Mouse (Mus musculus): Measurements from ENCODE around the gene Lrrc8d. TPM values are rescaled to one million over a fixed set of nuclear protein-coding genes. Genes with fewer than 3 reads are reported as not detected.
A peak's percentile ranks its signal among the peaks of the same experiment; 100 is the strongest.
"Not testable (repeated sequence)": the region's sequence is repeated elsewhere in the genome, so short reads cannot be mapped to it uniquely, and the experiment has no call there.

Lrrc8d gene
- total RNA-seq, 2 experiments from 2014 or later, result 47.9 to 57.7 TPM

- peak; percentile 43 to 85 for DNase-seq (ENCODE audit: extremely low spot score in 1 of 2, low spot score in 1 of 2)
Observed at GRCm38 (mm10) chr5:105684861-105685600, 14.7 kb upstream of the Lrrc8d start.

GRCm38 (mm10) chr5:105685780-105686305 lies 13.9 kb upstream of the Lrrc8d start:
- DNase-seq (ENCODE audit: extremely low spot score in 1 of 2, low spot score in 1 of 2), result not testable (repeated sequence)

DNA sequence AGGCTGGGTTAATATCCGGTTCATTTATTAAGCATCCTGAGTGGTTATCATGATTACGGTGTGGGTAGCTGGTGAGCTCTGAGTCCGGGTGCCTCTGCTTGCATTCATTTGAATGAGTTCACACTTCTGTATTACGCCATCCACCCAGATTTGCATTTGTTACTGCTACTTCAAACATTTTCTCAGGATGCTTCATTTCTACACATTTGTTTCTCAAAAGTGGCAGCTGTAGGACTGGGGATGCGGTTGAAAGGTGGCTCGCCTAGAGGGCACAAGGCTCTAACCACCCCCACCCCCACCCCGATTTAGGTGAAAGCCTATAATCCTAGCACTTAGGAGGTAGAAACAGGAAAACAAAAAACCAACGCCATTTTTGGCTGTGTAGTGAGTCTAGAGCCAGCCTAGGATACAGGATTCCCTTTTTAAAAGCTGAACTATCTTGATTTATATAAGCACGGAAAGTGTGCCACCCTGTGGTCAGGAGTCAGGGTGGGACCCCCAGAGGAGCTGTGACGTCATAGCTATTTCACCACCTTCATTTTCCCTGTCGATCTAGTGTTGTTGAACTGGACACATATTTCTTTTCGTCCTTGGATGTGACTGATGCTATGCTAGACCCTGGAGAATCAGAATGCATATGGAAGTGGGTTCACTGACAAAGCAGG lies 13.3 kb upstream of the Lrrc8d start:
- DNase-seq (ENCODE audit: extremely low spot score in 1 of 2, low spot score in 1 of 2), result no peak

DNA sequence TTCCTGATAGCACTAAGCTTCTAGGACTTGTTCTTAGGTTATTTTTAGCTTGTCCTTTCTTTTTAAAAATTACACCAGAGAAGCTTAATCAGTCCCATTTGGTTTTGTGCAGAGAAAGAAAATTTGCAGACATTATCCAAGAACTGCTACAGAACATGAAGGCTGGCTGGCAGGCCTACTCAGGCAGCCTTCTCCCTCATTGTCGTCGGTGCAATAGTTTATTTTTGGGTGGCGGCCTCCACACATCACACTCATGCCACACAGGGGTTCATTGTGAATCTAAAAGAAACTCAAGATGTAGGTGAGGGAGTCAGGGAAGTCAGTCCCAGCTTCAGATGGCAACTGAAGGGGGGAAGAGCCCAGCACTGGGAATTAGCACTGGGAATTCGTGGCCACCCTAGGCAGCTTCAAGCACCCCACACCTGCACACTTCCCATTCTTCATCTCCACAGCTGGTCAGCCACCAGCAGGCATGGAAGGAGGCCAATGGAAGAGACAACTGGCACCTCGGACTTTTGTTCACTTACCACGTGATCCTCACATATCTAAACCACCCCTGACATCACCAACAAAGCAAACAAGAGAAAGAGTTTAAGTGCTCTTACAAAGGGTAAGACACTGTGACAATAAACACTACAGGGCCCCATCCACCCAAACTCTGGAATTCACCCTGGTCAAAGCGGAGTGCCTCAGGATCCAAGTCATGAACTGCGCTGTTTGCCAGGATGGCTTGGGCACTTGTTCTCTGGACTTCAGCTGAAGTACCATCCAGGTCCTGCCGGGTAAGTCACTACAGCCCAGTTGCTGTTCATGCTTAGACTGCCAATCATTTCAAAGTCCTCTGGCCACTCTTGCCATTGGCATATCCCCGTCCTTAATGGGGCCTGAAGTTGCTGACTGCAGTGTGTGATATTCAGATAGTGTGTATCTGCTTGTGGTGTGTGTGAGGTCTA lies 9.0 kb upstream of the Lrrc8d start:
- DNase-seq (ENCODE audit: extremely low spot score in 1 of 2, low spot score in 1 of 2), result no peak

GRCm38 (mm10) chr5:105691645-105692044 lies 8.1 kb upstream of the Lrrc8d start:
- peak in 1 of 2 experiments; percentile 28 for DNase-seq (ENCODE audit: extremely low spot score in 1 of 2, low spot score in 1 of 2)

DNA sequence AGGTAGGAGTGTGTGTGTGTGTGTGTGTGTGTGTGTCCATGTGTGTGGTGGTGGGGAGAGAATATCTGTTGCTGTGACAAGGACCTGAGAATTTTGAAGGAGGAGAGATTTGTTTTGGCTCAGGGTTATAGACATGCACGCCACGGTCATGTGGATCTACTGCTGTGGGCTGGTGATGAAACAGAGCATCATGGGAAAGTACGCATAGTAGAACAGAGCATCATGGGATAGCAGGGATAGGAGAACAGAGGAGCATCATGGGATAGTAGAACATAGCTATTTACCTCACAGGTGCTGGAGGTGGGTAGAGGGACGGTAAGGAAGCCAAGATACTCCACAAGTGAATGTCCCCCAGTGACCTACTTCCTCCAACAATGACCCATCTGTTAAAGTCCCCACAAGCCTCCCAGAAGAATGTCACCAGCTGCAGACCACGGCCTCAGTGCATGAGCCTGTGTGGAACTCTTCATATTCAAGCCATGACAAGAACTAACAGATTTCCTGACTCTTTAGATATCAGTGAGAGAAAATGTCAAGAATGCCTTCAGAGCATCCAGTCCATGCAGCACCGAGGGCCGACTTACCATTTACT lies 5.3 kb upstream of the Lrrc8d start:
- DNase-seq (ENCODE audit: extremely low spot score in 1 of 2, low spot score in 1 of 2), result no peak

DNA sequence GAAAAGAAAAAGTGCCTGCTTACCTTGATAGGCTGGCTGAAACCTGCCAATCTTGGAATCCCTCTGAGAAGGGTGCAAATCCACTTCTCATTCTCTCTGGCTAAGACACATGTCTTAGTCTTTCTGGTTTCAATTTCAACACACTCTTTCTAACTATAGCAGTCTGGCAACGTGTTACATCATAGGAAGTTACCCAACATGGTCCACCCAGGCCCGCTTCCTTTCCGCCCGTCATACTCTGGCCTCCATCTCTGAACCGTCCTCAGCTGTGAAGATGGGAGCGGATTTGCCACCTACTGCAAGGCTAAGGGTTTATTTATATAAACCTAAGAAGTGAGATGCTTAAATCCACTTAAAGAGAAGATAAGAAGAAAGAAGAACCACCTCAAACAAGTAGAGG lies 3.7 kb upstream of the Lrrc8d start:
- DNase-seq (ENCODE audit: extremely low spot score in 1 of 2, low spot score in 1 of 2), result no peak

DNA sequence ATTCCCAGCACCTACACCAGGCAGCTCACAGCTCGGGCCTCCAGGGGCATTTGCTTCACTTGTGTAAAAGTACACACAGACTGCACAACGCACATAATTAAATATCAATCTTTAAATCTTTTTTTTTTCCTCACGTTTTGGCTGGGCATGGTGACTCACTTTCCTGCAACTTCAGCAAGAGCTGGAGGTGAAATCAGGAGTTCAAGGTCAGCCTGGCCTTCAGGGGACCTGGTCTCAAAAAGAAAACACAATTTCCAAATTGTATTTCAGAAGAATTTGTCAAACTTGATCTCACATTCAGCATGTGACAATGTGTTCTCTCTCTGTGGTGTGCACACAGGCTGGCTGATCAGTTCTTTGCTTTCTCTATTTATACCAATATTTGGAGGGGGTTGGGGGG lies 1.9 kb upstream of the Lrrc8d start:
- no peak for DNase-seq (ENCODE audit: extremely low spot score in 1 of 2, low spot score in 1 of 2)

GRCm38 (mm10) chr5:105698694-105699093 lies 1.1 kb upstream of the Lrrc8d start:
- no peak for DNase-seq (ENCODE audit: extremely low spot score in 1 of 2, low spot score in 1 of 2)

DNA sequence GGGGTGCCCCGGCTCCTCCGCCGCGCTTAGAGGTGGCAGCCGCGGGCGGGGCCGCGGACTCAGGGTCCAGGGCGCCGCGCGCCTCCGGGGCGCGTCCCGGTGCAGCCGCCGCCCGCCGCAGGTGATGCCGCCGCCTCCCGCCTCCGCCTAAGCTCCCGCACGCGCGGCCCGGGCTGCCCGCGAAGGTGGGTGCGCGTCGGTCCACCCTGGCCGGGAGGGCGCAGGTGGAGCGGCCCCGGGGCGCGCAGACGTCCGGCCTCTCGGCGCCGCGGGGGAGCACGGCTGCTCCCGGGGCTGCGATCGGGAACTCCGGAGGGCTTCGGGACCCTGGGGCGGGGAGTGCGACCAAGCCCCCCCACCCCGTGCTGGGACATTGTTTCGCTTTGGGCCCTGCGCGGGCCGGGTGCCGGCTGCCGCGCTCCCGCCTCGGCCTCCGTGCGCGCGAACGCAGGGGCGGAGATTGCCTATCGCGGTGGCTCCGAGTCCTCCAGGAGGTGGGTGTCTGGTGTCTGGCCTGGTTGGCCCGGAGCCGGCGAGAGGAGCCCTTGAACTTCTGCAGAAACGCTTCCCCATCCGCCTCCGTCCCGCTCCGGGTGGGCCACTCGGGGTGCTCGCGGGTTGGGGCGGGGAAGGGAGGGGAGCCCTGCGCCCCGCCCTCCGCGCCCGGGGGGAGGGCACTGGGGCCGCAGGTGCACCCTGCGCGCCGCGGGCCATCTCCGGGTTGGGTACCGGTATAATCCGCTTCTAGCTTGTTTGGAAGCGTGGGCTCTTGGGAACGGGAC lies 492 bp downstream of the Lrrc8d start:
- peak; percentile 53 to 61 for DNase-seq (ENCODE audit: extremely low spot score in 1 of 2, low spot score in 1 of 2)

DNA sequence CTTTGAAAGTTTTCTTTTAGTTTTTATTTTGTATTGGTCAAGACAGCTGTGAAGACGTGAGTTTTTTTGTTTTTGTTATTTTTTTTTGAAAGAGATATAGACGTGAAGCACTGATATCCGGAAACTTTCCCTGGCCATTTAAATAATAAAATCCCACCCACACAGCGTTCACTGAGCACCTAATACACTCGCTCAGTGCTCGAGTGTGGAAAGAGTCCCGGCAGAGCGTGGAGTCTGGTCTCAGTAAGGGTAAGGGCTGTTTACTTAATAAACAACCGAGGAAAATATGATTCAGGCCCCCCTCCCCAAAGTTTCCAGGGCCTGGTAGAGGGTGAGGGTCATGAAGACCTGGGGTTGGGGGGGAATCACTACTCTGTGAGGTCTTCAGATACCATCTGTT lies 1.6 kb downstream of the Lrrc8d start:
- DNase-seq (ENCODE audit: extremely low spot score in 1 of 2, low spot score in 1 of 2), result no peak

- no peak for DNase-seq (ENCODE audit: extremely low spot score in 1 of 2, low spot score in 1 of 2)
Observed at GRCm38 (mm10) chr5:105701844-105702243, 2.1 kb downstream of the Lrrc8d start.

- no peak for DNase-seq (ENCODE audit: extremely low spot score in 1 of 2, low spot score in 1 of 2)
Observed at GRCm38 (mm10) chr5:105702580-105703285, 3.0 kb downstream of the Lrrc8d start.

DNA sequence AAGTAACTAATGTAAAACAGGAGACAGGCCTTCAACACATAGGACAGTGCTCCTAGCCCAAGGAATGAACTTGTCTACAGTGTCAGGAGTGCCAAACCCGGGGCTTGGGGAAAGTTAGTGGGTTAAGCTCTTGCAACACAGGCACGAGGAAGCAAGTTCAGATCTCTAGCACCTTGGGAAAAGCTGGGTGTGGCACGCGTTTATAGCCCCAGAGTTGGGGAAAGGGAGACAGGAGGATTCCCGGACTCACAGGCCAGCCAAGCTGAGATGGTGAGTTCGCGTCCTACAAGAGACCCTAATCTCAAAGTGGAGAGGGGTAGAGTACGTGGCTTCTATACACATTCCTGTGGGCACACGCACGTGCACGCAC lies 3.5 kb downstream of the Lrrc8d start:
- DNase-seq (ENCODE audit: extremely low spot score in 1 of 2, low spot score in 1 of 2), result no peak

GRCm38 (mm10) chr5:105704573-105704972 lies 4.8 kb downstream of the Lrrc8d start:
- DNase-seq (ENCODE audit: extremely low spot score in 1 of 2, low spot score in 1 of 2), result no peak

GRCm38 (mm10) chr5:105706635-105707034 lies 6.9 kb downstream of the Lrrc8d start:
- DNase-seq (ENCODE audit: extremely low spot score in 1 of 2, low spot score in 1 of 2), result no peak

DNA sequence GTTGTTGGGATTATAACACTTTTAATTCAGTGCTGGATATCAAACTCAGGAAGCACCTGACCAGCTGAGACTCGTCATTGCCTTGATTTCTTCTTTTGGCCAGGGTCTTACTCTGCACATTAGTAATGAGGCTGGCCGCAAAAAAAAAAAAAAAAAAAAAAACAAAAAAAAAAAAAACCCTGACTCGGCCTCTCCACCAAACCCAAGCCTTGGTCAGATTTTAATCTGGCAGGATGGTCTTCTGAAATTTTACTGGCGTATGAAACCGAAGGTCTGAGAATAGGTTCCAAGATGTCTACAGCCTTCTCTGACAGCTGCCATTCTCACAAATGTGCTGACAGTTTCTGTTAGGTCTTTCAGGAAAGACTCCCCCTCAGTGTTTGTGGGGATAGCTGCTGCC lies 8.5 kb downstream of the Lrrc8d start:
- no peak for DNase-seq (ENCODE audit: extremely low spot score in 1 of 2, low spot score in 1 of 2)

DNA sequence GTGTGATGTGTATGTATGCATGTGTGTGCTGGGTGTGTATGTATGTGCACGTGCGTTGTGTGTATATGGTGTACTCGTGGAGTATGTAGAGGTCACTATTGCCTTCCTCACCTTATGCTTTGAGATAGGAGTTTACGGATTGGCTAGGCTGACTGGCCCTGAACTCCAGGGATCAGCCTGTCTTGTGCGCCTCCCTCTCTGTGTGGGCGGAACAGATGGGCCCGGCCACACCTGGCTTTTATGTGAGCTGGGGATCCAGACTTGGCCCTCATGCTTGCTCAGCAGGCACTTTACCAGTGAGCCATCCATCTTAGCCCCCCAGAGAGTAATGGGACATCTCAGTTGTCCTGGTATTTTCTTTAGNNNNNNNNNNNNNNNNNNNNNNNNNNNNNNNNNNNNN lies 10.7 kb downstream of the Lrrc8d start:
- DNase-seq (ENCODE audit: extremely low spot score in 1 of 2, low spot score in 1 of 2), result no peak

GRCm38 (mm10) chr5:105714446-105714845 lies 14.7 kb downstream of the Lrrc8d start:
- DNase-seq (ENCODE audit: extremely low spot score in 1 of 2, low spot score in 1 of 2), result no peak
